Mouse (Mus musculus): ENCODE measurements around the gene Zfp384. TPM values are rescaled to one million over a fixed set of nuclear protein-coding genes. Genes with fewer than 3 reads are reported as not detected.

The Zfp384 gene
- polyA plus RNA-seq, 1 experiment from 2014 or later: 9.0 TPM

DNA sequence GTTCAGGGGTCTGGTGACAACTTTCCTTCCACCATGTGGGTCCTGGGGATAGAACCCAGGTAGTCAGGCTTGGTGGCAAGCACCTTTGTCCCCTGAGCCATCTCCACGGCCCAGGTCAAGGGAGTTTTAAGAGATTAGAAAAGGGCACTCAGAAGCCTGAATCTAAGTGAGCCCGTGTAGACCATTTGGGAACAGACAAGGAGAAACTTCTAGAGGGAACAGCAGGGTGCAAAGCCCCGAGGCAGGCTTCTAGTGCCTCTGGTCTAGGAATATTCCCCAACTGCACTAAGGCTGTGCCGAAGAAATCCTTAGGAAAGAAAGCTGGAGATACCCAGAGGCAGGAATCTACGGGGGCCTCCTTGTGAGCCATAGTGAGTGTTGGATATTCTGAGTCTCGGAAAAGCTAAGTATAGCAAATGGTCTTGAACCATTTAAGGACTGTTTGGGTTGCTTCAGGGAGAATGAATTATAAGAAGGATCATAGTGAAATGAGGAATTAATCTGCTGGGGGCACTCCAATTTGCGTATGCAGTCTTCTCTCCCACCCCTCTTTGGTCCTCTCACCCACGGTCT, 13.0 kb upstream of the Zfp384 start:
- Histone ChIP-seq H3K36me3 (no peaks in the 10 kb centered on the region), H3K4me2 (peak overlapping the region; percentile 99; the same call in 1 of the 2 replicates), H3K27ac (no peak overlapping the region), H3K9me3 (replicated peaks) (no peaks in the 10 kb centered on the region), H3K27me3 (peaks cover 85% of the 10 kb centered on the region), H3K4me3 (peak overlapping the region; percentile 58), H3K9ac (no peak overlapping the region), H3K4me1 (replicated peaks) (peaks cover 27% of the 10 kb centered on the region)
- 45% methylated on average over 8 of the region's 8 CpGs for WGBS
- ATAC-seq (replicated peaks; ENCODE audit: insufficient number of reproducible peaks, insufficient read depth, low FRiP score, low read depth): no peak

- peaks cover 94% of the 10 kb centered on the region for H3K27me3 ChIP-seq
- ATAC-seq (replicated peaks; ENCODE audit: insufficient number of reproducible peaks, insufficient read depth, low FRiP score, low read depth): 0 out of 2 replicates have a peak, but pooled peaks have one; percentile 30
- H3K27ac ChIP-seq: no peak within 1 kb of the TSS
- H3K9me3 ChIP-seq (replicated peaks): no peaks in the 10 kb centered on the region
- H3K4me3 ChIP-seq: peak within 1 kb of the TSS; percentile 58
- H3K4me2 ChIP-seq: peak within 1 kb of the TSS; percentile 99
- peaks cover 27% of the 10 kb centered on the region for H3K4me1 ChIP-seq (replicated peaks)
- under 1% methylated on average over 63 of the region's 78 CpGs for WGBS
- no peaks in the 10 kb centered on the region for H3K36me3 ChIP-seq
- peak within 1 kb of the TSS; percentile 51 for H3K9ac ChIP-seq
Observed at GRCm38 (mm10) chr6:124996551-124997501, 12.1 kb upstream of the Zfp384 start, which contains the start of gene Pianp. Gene Pianp, plus strand, starts transcription at chr6:124996694.

DNA sequence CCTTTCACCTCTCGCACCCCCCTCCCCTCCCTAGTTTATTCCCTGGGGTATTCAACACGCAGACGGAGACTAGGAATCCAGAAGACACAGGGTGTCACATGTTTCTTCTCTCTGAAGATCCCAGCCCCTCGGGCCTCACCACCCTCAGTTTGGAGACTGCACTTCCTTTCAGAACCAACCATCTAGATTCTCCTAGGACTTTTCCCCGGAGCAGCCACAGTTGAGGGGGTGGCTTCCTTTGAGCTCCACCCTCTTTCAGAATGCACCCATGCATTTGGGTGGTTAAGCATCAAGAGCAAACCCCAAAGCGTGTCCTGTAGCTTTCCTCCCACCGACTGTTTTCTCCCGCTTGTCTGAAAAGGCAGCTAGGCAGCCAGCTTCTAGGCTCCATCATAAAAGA, 10.9 kb upstream of the Zfp384 start:
- no peak overlapping the region for H3K9ac ChIP-seq
- peaks cover 27% of the 10 kb centered on the region for H3K4me1 ChIP-seq (replicated peaks)
- H3K9me3 ChIP-seq (replicated peaks): no peaks in the 10 kb centered on the region
- H3K4me3 ChIP-seq: 0 out of 2 replicates have a peak overlapping the region, but pooled peaks have one; percentile 58
- no peaks in the 10 kb centered on the region for H3K36me3 ChIP-seq
- H3K27me3 ChIP-seq: peaks cover 94% of the 10 kb centered on the region
- 7% methylated on average over 8 of the region's 8 CpGs for WGBS
- H3K27ac ChIP-seq: no peak overlapping the region
- H3K4me2 ChIP-seq: no peak overlapping the region
- no peak for ATAC-seq (replicated peaks; ENCODE audit: insufficient number of reproducible peaks, insufficient read depth, low FRiP score, low read depth)

DNA sequence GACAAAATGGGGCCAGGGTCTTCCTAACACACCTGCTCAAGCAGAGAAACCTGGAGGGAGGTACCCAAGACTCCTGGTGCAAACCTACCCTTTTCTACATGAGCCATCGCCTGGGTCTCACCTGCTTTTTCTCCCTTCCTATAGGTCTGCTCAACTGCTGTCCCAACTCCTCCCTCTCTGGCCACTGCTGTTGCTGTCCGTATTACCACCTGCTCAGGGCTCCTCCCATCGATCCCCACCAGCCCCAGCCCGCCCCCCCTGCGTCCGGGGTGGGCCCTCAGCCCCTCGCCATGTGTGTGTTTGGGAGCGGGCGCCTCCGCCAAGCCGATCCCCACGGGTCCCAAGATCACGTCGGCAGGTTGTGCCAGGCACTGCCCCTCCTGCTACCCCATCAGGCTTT, 9.9 kb upstream of the Zfp384 start:
- no peak for ATAC-seq (replicated peaks; ENCODE audit: insufficient number of reproducible peaks, insufficient read depth, low FRiP score, low read depth)
- H3K36me3 ChIP-seq: no peaks in the 10 kb centered on the region
- peaks cover 90% of the 10 kb centered on the region for H3K27me3 ChIP-seq
- 28% methylated on average over 14 of the region's 14 CpGs for WGBS
- no peaks in the 10 kb centered on the region for H3K9me3 ChIP-seq (replicated peaks)
- H3K4me2 ChIP-seq: no peak overlapping the region
- no peak overlapping the region for H3K4me3 ChIP-seq
- H3K9ac ChIP-seq: no peak overlapping the region
- H3K27ac ChIP-seq: no peak overlapping the region
- H3K4me1 ChIP-seq (replicated peaks): peaks cover 32% of the 10 kb centered on the region

- Histone ChIP-seq H3K9ac (no peak overlapping the region), H3K9me3 (replicated peaks) (no peaks in the 10 kb centered on the region), H3K4me3 (no peak overlapping the region), H3K27me3 (peaks cover 86% of the 10 kb centered on the region), H3K4me1 (replicated peaks) (peaks cover 36% of the 10 kb centered on the region), H3K27ac (no peak overlapping the region), H3K4me2 (no peak overlapping the region), H3K36me3 (no peaks in the 10 kb centered on the region)
- WGBS: 26% methylated on average over 10 of the region's 10 CpGs
- ATAC-seq (replicated peaks; ENCODE audit: insufficient number of reproducible peaks, insufficient read depth, low FRiP score, low read depth): no peak
Observed at GRCm38 (mm10) chr6:124999546-124999945, 9.4 kb upstream of the Zfp384 start.

GRCm38 (mm10) chr6:125003706-125004105, 5.2 kb upstream of the Zfp384 start:
- 27% methylated on average over 3 of the region's 3 CpGs for WGBS
- no peak for ATAC-seq (replicated peaks; ENCODE audit: insufficient number of reproducible peaks, insufficient read depth, low FRiP score, low read depth)
- peak overlapping the region; percentile 50 for H3K4me2 ChIP-seq
- H3K27me3 ChIP-seq: peaks cover 45% of the 10 kb centered on the region
- peak overlapping the region; percentile 18; the same call in 1 of the 2 replicates for H3K4me3 ChIP-seq
- peaks cover 30% of the 10 kb centered on the region for H3K4me1 ChIP-seq (replicated peaks)
- H3K27ac ChIP-seq: peak overlapping the region; percentile 31; the same call in 1 of the 2 replicates
- no peaks in the 10 kb centered on the region for H3K9me3 ChIP-seq (replicated peaks)
- H3K36me3 ChIP-seq: no peaks in the 10 kb centered on the region
- H3K9ac ChIP-seq: no peak overlapping the region

DNA sequence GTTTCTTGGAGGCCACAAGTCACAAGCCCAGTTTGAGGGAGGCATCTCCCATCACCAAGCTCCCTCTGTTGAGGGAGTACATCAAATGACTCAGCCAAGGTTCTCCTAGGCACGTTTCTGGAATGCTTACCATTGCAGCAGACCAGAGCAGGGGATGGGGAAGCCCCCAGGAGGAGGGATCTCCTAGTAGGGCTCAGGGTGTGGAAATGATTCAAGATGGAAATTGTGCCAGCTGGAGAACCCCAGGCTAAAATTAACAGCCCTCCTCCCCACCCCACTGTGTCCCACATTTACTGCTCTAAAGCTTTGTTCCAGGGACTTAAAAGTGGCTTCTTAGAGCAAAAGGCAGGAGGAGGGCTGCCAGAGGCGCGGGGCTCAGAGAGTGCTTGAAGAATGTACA, 3.9 kb upstream of the Zfp384 start:
- WGBS: 26% methylated on average over 3 of the region's 3 CpGs

GRCm38 (mm10) chr6:125008060-125008459, 885 bp upstream of the Zfp384 start:
- Histone ChIP-seq H3K4me1 (replicated peaks) (peaks cover 47% of the 10 kb centered on the region), H3K4me2 (peak overlapping the region; percentile 77), H3K27ac (peak overlapping the region; percentile 95), H3K36me3 (peaks cover 9% of the 10 kb centered on the region; the same call in 1 of the 2 replicates), H3K9ac (peak overlapping the region; percentile 75), H3K27me3 (peaks cover 6% of the 10 kb centered on the region; the same call in 1 of the 2 replicates), H3K4me3 (peak overlapping the region; percentile 59), H3K9me3 (replicated peaks) (no peaks in the 10 kb centered on the region)
- 35% methylated on average over 13 of the region's 13 CpGs for WGBS
- no peak for ATAC-seq (replicated peaks; ENCODE audit: insufficient number of reproducible peaks, insufficient read depth, low FRiP score, low read depth)

More for the DNA sequence above, 3.9 kb upstream of the Zfp384 start:
- no peak overlapping the region for H3K4me3 ChIP-seq
- no peak overlapping the region for H3K4me2 ChIP-seq
- no peak overlapping the region for H3K27ac ChIP-seq
- H3K9me3 ChIP-seq (replicated peaks): no peaks in the 10 kb centered on the region
- peaks cover 34% of the 10 kb centered on the region for H3K4me1 ChIP-seq (replicated peaks)
- no peaks in the 10 kb centered on the region for H3K36me3 ChIP-seq
- peaks cover 31% of the 10 kb centered on the region for H3K27me3 ChIP-seq
- ATAC-seq (replicated peaks; ENCODE audit: insufficient number of reproducible peaks, insufficient read depth, low FRiP score, low read depth): no peak
- peak overlapping the region; percentile 7; the same call in 1 of the 2 replicates for H3K9ac ChIP-seq

DNA sequence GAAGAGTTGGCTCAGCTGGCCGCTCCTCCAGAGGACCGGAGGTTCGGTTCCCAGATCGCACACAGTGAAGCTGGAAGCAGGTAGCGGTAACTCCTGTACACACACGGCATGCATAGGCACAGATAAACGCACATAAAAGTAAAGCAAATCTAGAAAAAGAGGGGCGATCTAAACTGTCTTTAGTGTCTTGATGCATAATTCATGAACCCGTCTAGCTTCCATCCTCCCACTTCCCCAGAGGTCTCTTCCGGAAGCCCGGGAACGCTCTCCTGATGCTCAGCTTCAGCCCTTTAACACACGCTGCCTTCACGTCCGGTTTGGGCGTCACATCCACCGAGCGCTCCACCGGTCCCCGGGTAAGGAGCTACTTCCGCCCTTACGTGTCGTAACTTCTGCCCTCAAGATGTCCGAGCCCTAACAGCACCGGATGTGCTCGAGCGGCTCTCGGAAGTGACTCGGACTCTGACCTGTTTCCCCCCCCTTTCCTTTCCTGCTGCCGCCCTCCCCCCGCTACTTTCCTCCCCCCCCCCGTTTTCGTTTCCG, 288 bp upstream of the Zfp384 start:
- Histone ChIP-seq H3K4me1 (replicated peaks) (peaks cover 41% of the 10 kb centered on the region), H3K4me3 (peak overlapping the region; percentile 59), H3K9ac (peak overlapping the region; percentile 75), H3K9me3 (replicated peaks) (no peaks in the 10 kb centered on the region), H3K4me2 (peak overlapping the region; percentile 77), H3K27ac (peak overlapping the region; percentile 95), H3K27me3 (peaks cover 1% of the 10 kb centered on the region; the same call in 1 of the 2 replicates), H3K36me3 (peaks cover 14% of the 10 kb centered on the region; the same call in 1 of the 2 replicates)
- ATAC-seq (replicated peaks; ENCODE audit: insufficient number of reproducible peaks, insufficient read depth, low FRiP score, low read depth): peak; percentile 97
- WGBS: under 1% methylated on average over 30 of the region's 34 CpGs

DNA sequence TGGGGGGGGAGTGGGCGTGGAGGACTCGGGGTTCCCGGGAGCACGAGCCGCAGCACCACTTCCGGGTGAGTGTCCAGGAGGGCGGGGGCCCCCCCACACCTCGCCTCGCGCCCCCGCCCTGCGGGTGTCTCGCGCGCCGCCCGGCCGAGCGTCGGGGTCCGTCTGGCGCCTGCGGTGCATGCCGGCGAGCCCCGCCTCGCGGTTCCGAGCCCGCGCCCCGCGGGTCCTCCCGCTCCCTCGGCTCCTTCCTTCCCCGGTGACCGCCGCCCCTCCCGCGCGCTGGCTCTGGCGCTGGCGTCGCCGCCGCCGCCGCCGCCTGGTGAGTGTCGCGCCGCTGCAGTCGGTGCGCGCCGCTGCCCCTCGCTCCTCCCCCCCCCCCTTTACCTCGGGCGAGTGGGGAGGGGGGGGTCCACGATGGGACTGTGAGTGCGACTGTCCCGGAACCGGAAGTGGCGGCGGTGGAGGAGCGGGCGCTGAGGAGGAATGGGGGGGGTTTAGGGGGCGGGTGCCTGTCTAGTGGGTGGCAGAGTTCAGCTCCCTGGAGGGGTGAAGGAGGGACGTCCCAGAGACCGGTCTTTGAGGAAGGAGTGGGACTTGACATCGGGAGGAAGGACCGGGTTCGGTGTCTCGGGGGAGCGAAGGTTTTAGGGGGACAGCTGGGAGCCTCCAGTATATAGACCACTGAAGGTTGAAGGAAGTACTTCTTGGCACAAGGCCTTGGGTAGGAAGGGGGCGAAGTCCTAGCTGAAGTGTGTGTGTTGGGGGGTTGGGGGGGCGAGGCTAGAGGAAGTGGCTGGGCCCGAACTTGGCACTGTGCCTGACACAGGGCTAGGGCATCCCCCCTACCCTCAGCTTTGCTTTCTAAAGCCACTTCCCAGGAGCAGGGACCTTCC, 482 bp downstream of the Zfp384 start:
- H3K9ac ChIP-seq: peak overlapping the region; percentile 75
- H3K27ac ChIP-seq: peak overlapping the region; percentile 95
- peaks cover 35% of the 10 kb centered on the region for H3K4me1 ChIP-seq (replicated peaks)
- peaks cover 15% of the 10 kb centered on the region; the same call in 1 of the 2 replicates for H3K36me3 ChIP-seq
- peak overlapping the region; percentile 75 for H3K4me2 ChIP-seq
- no peaks in the 10 kb centered on the region for H3K9me3 ChIP-seq (replicated peaks)
- ATAC-seq (replicated peaks; ENCODE audit: insufficient number of reproducible peaks, insufficient read depth, low FRiP score, low read depth): peak; percentile 84
- no peaks in the 10 kb centered on the region for H3K27me3 ChIP-seq
- WGBS: under 1% methylated on average over 45 of the region's 78 CpGs
- H3K4me3 ChIP-seq: peak overlapping the region; percentile 59

All from heart, embryonic 15.5 days (tissue).